Mouse (Mus musculus): ENCODE data around the gene Ropn1l.

Gene Ropn1l

GRCm38 (mm10) chr15:31454861-31455295 is 1.3 kb upstream of the Ropn1l start:
- H3K27me3 ChIP-seq (ENCODE audit: insufficient read depth, low read length) = peaks cover 13% of the 10 kb centered on the region
- no peak for TF ChIP-seq NANOG (IDR thresholded peaks at IDR 0.05; ENCODE audit: borderline replicate concordance, low read length)
- no peak for TF ChIP-seq POU5F1 (IDR thresholded peaks at IDR 0.05; ENCODE audit: borderline replicate concordance, low read length)
- TF ChIP-seq CTCF (conservative IDR thresholded peaks at IDR 0.05; ENCODE audit: low read length) = no peak
- peaks cover 33% of the 10 kb centered on the region for H3K4me1 ChIP-seq (replicated peaks; ENCODE audit: low read depth, low read length)
- no peak overlapping the region for H3K4me3 ChIP-seq (replicated peaks; ENCODE audit: low read length)
- H3K9me3 ChIP-seq (ENCODE audit: low read length) = no peaks in the 10 kb centered on the region
- peaks cover 30% of the 10 kb centered on the region for H3K36me3 ChIP-seq (ENCODE audit: insufficient read depth, low read length)

- H3K36me3 ChIP-seq (ENCODE audit: insufficient read depth, low read length) = peaks cover 24% of the 10 kb centered on the region
- no peaks in the 10 kb centered on the region for H3K9me3 ChIP-seq (ENCODE audit: low read length)
- TF ChIP-seq NANOG (IDR thresholded peaks at IDR 0.05; ENCODE audit: borderline replicate concordance, low read length) (no peak), POU5F1 (IDR thresholded peaks at IDR 0.05; ENCODE audit: borderline replicate concordance, low read length) (no peak), CTCF (conservative IDR thresholded peaks at IDR 0.05; ENCODE audit: low read length) (no peak)
- H3K27me3 ChIP-seq (ENCODE audit: insufficient read depth, low read length) = peaks cover 13% of the 10 kb centered on the region
- H3K4me1 ChIP-seq (replicated peaks; ENCODE audit: low read depth, low read length) = peaks cover 39% of the 10 kb centered on the region
- H3K4me3 ChIP-seq (replicated peaks; ENCODE audit: low read length) = peak overlapping the region; percentile 81; the same call in 1 of the 2 replicates
Measured at GRCm38 (mm10) chr15:31454096-31454860, 741 bp upstream of the Ropn1l start.

GRCm38 (mm10) chr15:31452336-31453097 is 1.0 kb downstream of the Ropn1l start:
- H3K9me3 ChIP-seq (ENCODE audit: low read length) = no peaks in the 10 kb centered on the region
- peaks cover 6% of the 10 kb centered on the region for H3K36me3 ChIP-seq (ENCODE audit: insufficient read depth, low read length)
- peaks cover 13% of the 10 kb centered on the region for H3K27me3 ChIP-seq (ENCODE audit: insufficient read depth, low read length)
- TF ChIP-seq POU5F1 (IDR thresholded peaks at IDR 0.05; ENCODE audit: borderline replicate concordance, low read length) = no peak
- TF ChIP-seq CTCF (conservative IDR thresholded peaks at IDR 0.05; ENCODE audit: low read length) = no peak
- no peak for TF ChIP-seq NANOG (IDR thresholded peaks at IDR 0.05; ENCODE audit: borderline replicate concordance, low read length)
- H3K4me1 ChIP-seq (replicated peaks; ENCODE audit: low read depth, low read length) = peaks cover 45% of the 10 kb centered on the region
- peak overlapping the region; percentile 81 for H3K4me3 ChIP-seq (replicated peaks; ENCODE audit: low read length)

- Histone ChIP-seq H3K36me3 (ENCODE audit: insufficient read depth, low read length) (no peaks in the 10 kb centered on the region), H3K27me3 (ENCODE audit: insufficient read depth, low read length) (peaks cover 13% of the 10 kb centered on the region), H3K4me1 (replicated peaks; ENCODE audit: low read depth, low read length) (peaks cover 40% of the 10 kb centered on the region), H3K9me3 (ENCODE audit: low read length) (no peaks in the 10 kb centered on the region), H3K4me3 (replicated peaks; ENCODE audit: low read length) (no peak overlapping the region)
- TF ChIP-seq POU5F1 (IDR thresholded peaks at IDR 0.05; ENCODE audit: borderline replicate concordance, low read length) = no peak
- TF ChIP-seq CTCF (conservative IDR thresholded peaks at IDR 0.05; ENCODE audit: low read length) = no peak
- no peak for TF ChIP-seq NANOG (IDR thresholded peaks at IDR 0.05; ENCODE audit: borderline replicate concordance, low read length)
Measured at GRCm38 (mm10) chr15:31449772-31450171, 3.8 kb downstream of the Ropn1l start.

DNA sequence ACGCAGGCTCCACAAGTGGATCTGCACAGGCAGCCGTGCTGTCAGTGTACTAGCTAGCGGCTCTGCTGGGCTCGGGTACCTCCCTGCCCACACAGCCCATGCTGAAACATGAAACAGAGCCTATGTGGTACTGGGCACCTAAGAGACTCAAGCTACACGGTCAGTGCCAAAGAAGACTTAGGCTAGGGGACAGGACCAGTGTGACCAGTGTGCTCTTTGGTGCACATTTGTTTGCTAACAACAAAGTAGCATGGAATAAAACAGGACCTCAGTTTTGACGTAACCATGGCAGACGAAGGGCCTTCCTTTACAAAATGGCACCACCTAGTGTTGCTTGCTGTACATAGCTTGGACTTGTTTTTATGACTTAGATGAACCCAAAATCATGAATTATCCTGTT is 6.4 kb downstream of the Ropn1l start:
- Histone ChIP-seq H3K9me3 (ENCODE audit: low read length) (no peaks in the 10 kb centered on the region), H3K4me1 (replicated peaks; ENCODE audit: low read depth, low read length) (peaks cover 30% of the 10 kb centered on the region), H3K36me3 (ENCODE audit: insufficient read depth, low read length) (no peaks in the 10 kb centered on the region), H3K27me3 (ENCODE audit: insufficient read depth, low read length) (peaks cover 3% of the 10 kb centered on the region), H3K4me3 (replicated peaks; ENCODE audit: low read length) (no peak overlapping the region)
- TF ChIP-seq CTCF (conservative IDR thresholded peaks at IDR 0.05; ENCODE audit: low read length) (peak; percentile 49), NANOG (IDR thresholded peaks at IDR 0.05; ENCODE audit: borderline replicate concordance, low read length) (no peak)

GRCm38 (mm10) chr15:31442698-31443097 is 10.8 kb downstream of the Ropn1l start:
- H3K9me3 ChIP-seq (ENCODE audit: low read length) = 0 out of 2 replicates have a peak, but pooled peaks cover 6% of the 10 kb centered on the region
- no peaks in the 10 kb centered on the region for H3K36me3 ChIP-seq (ENCODE audit: insufficient read depth, low read length)
- TF ChIP-seq CTCF (conservative IDR thresholded peaks at IDR 0.05; ENCODE audit: low read length) (no peak), POU5F1 (IDR thresholded peaks at IDR 0.05; ENCODE audit: borderline replicate concordance, low read length) (no peak), NANOG (IDR thresholded peaks at IDR 0.05; ENCODE audit: borderline replicate concordance, low read length) (no peak)
- peaks cover 13% of the 10 kb centered on the region for H3K4me1 ChIP-seq (replicated peaks; ENCODE audit: low read depth, low read length)
- no peaks in the 10 kb centered on the region for H3K27me3 ChIP-seq (ENCODE audit: insufficient read depth, low read length)
- H3K4me3 ChIP-seq (replicated peaks; ENCODE audit: low read length) = no peak overlapping the region

DNA sequence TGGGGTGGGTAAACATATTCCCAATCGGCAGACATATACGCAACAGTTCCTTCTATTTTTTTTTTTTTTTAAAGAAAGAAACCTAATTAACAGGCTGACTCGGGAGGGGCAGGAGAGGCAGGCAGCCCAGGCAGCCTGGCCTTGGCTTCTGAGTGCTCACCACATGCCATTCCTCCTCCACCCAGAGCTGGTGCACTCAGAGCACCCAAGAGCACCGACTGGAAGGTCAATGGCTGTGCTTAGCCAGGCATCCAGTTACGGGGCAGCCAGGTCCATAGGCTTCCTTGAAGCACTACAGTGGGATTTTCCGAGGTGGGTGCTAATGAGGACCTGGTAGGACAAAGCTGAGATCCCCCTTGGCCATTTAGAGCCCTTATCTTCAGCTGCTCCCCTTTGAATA is 11.5 kb downstream of the Ropn1l start:
- no peaks in the 10 kb centered on the region for H3K36me3 ChIP-seq (ENCODE audit: insufficient read depth, low read length)
- H3K27me3 ChIP-seq (ENCODE audit: insufficient read depth, low read length) = no peaks in the 10 kb centered on the region
- peaks cover 10% of the 10 kb centered on the region for H3K4me1 ChIP-seq (replicated peaks; ENCODE audit: low read depth, low read length)
- 0 out of 2 replicates have a peak, but pooled peaks cover 6% of the 10 kb centered on the region for H3K9me3 ChIP-seq (ENCODE audit: low read length)
- TF ChIP-seq POU5F1 (IDR thresholded peaks at IDR 0.05; ENCODE audit: borderline replicate concordance, low read length) = no peak
- TF ChIP-seq CTCF (conservative IDR thresholded peaks at IDR 0.05; ENCODE audit: low read length) = no peak
- TF ChIP-seq NANOG (IDR thresholded peaks at IDR 0.05; ENCODE audit: borderline replicate concordance, low read length) = no peak
- peak overlapping the region; percentile 37; the same call in 1 of the 2 replicates for H3K4me3 ChIP-seq (replicated peaks; ENCODE audit: low read length)

DNA sequence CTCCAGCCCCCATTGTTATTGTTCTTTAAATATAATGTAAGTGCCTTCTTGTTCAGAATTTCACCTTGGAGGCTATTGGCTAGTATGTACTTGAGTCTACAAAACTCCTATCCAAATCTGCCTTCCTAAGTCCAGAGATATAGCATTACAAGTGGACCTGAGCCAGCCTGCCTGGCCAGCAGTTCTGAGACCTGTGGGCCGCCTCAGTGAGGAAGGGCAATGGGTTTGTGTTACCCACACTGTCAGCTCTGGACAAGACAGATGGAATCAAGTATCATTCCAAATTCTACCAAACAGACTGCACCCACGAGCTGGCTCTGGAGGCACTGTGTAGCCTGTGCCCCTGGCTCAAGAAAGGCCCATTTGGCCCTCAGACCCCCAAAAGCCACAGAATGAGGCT is 16.7 kb downstream of the Ropn1l start:
- no peaks in the 10 kb centered on the region for H3K36me3 ChIP-seq (ENCODE audit: insufficient read depth, low read length)
- H3K9me3 ChIP-seq (ENCODE audit: low read length) = 0 out of 2 replicates have a peak, but pooled peaks cover 6% of the 10 kb centered on the region
- TF ChIP-seq CTCF (conservative IDR thresholded peaks at IDR 0.05; ENCODE audit: low read length) (no peak), POU5F1 (IDR thresholded peaks at IDR 0.05; ENCODE audit: borderline replicate concordance, low read length) (no peak), NANOG (IDR thresholded peaks at IDR 0.05; ENCODE audit: borderline replicate concordance, low read length) (no peak)
- peaks cover 6% of the 10 kb centered on the region; the same call in 1 of the 2 replicates for H3K27me3 ChIP-seq (ENCODE audit: insufficient read depth, low read length)
- no peak overlapping the region for H3K4me3 ChIP-seq (replicated peaks; ENCODE audit: low read length)
- H3K4me1 ChIP-seq (replicated peaks; ENCODE audit: low read depth, low read length) = no peaks in the 10 kb centered on the region
